24 mouse cellular contexts compared by ENCODE assay signal in genomic region chr11:80895853-80896252, GRCm38 (mm10). TPM values are rescaled to one million over a fixed set of nuclear protein-coding genes. Genes with fewer than 3 reads are reported as not detected.
DNase-seq lines count a peak whose midpoint lies in the region; ATAC-seq and TF ChIP-seq lines count a peak whose summit lies in the region.
"Had no signal": no experiment of that assay in that cellular context is flagged by ENCODE, and none has a peak within 500 bp of the region (broad histone marks: within the 10 kb centered on the region; RNA-seq: fewer than 3 reads in every experiment).

No protein-coding gene starts in this region.

- no peak; the same call in 1 of the 2 replicates for ATAC-seq in forebrain, postnatal 0 days
- no peak for ATAC-seq in forebrain, embryonic 14.5 days
- ATAC-seq: forebrain, embryonic 13.5 days; forebrain, embryonic 16.5 days had no signal

- H3K9ac ChIP-seq in forebrain, postnatal 0 days, result no peak overlapping the region
- H3K9ac ChIP-seq in forebrain, embryonic 14.5 days (ENCODE audit: low read length), result no peak overlapping the region
- H3K9ac ChIP-seq: embryonic facial prominence, embryonic 12.5 days; forebrain, embryonic 13.5 days had no signal

- DNase-seq in cerebellum, adult 9-11 months, result peak; percentile 61
- DNase-seq in cerebellum, postnatal 10 days, result no peak
- DNase-seq in forebrain, postnatal 0 days, result peak; percentile 49
- no peak for DNase-seq in forebrain, embryonic 14.5 days (ENCODE audit: low spot score)
- peak; percentile 29 to 57 for DNase-seq in layer of hippocampus, adult 2 months (ENCODE audit: low spot score in 2 of 2)
- no peak for DNase-seq in layer of hippocampus, adult 9-11 months
- DNase-seq in brain, adult 2 months (ENCODE audit: low read depth, low spot score), result peak; percentile 75
- DNase-seq in kidney, adult 11 months, result no peak
- DNase-seq: adrenal gland, adult 2 months; adrenal gland, postnatal 10 days; adrenal gland, postnatal 25 days; cerebellum, adult 11-12 months; cerebellum, adult 8-10 months had no signal

- H3K27ac ChIP-seq in forebrain, postnatal 0 days (ENCODE audit: low read depth, low read length), result no peak overlapping the region
- no peak overlapping the region for H3K27ac ChIP-seq in forebrain, embryonic 14.5 days (ENCODE audit: low read depth, low read length)
- no peak overlapping the region for H3K27ac ChIP-seq in layer of hippocampus, adult 2 months
- H3K27ac ChIP-seq: embryonic facial prominence, embryonic 10.5 days; embryonic facial prominence, embryonic 12.5 days; forebrain, embryonic 13.5 days had no signal

- no peak overlapping the region for H3K4me2 ChIP-seq in forebrain, postnatal 0 days (ENCODE audit: low read depth)
- no peak overlapping the region for H3K4me2 ChIP-seq in forebrain, embryonic 14.5 days (ENCODE audit: low read length)
- H3K4me2 ChIP-seq: embryonic facial prominence, embryonic 12.5 days; forebrain, embryonic 13.5 days had no signal

- H3K9me3 ChIP-seq in forebrain, postnatal 0 days (ENCODE audit: low read length), result no peaks in the 10 kb centered on the region
- no peaks in the 10 kb centered on the region for H3K9me3 ChIP-seq in forebrain, embryonic 14.5 days (replicated peaks; ENCODE audit: control insufficient read depth, low read length)
- H3K9me3 ChIP-seq: embryonic facial prominence, embryonic 10.5 days; embryonic facial prominence, embryonic 12.5 days; forebrain, embryonic 13.5 days had no signal

- 63% methylated on average over 3 of the region's 3 CpGs for whole genome bisulfite sequencing in forebrain, postnatal 0 days
- 79% methylated on average over 3 of the region's 3 CpGs for WGBS in forebrain, embryonic 14.5 days

- H3K27me3 ChIP-seq in forebrain, postnatal 0 days (ENCODE audit: insufficient read depth, low read length), result no peaks in the 10 kb centered on the region
- no peaks in the 10 kb centered on the region for H3K27me3 ChIP-seq in forebrain, embryonic 14.5 days (replicated peaks; ENCODE audit: control insufficient read depth, insufficient read depth, low read length)

- peaks cover 4% of the 10 kb centered on the region; the same call in 1 of the 2 replicates for H3K4me1 ChIP-seq in forebrain, postnatal 0 days (ENCODE audit: insufficient read depth)
- no peaks in the 10 kb centered on the region for H3K4me1 ChIP-seq in forebrain, embryonic 14.5 days (ENCODE audit: control insufficient read depth, insufficient read depth, low read length)
- H3K4me1 ChIP-seq: embryonic facial prominence, embryonic 10.5 days; embryonic facial prominence, embryonic 12.5 days; forebrain, embryonic 13.5 days had no signal

- no peak overlapping the region for H3K4me3 ChIP-seq in forebrain, postnatal 0 days (ENCODE audit: low read depth, low read length)
- H3K4me3 ChIP-seq in forebrain, embryonic 14.5 days (ENCODE audit: low read depth, low read length), result no peak overlapping the region
- H3K4me3 ChIP-seq in layer of hippocampus, adult 2 months, result no peak overlapping the region
- H3K4me3 ChIP-seq: embryonic facial prominence, embryonic 10.5 days; embryonic facial prominence, embryonic 12.5 days; forebrain, embryonic 13.5 days had no signal

- no peaks in the 10 kb centered on the region for H3K36me3 ChIP-seq in forebrain, postnatal 0 days (ENCODE audit: insufficient read depth)
- no peaks in the 10 kb centered on the region for H3K36me3 ChIP-seq in forebrain, embryonic 14.5 days (ENCODE audit: control insufficient read depth, insufficient read depth, low read length)
- H3K36me3 ChIP-seq: embryonic facial prominence, embryonic 10.5 days; embryonic facial prominence, embryonic 12.5 days had no signal

- no peak for TF ChIP-seq CTCF in forebrain, postnatal 0 days (IDR thresholded peaks at IDR 0.05; ENCODE audit: low read depth)
- no peak for TF ChIP-seq CTCF in layer of hippocampus, adult 2 months (conservative IDR thresholded peaks at IDR 0.05)

RNA-seq across cellular contexts. Expression of gene Spaca3, which starts 37.7 kb away (rescaled TPM):
- not detected in 2 replicates for total RNA-seq in forebrain, postnatal 0 days (2014; rRNA removed)
- polyA plus RNA-seq in forebrain, postnatal 0 days (2015; fragmentation: Nextera tagmentation; extraction: Ambion mirVana), result not detected in 2 replicates
- polyA plus RNA-seq in forebrain, embryonic 14.5 days (2014; fragmentation: Nextera tagmentation; extraction: Ambion mirVana), result not detected in 2 replicates
- total RNA-seq in layer of hippocampus, adult 2 months (2021), result not detected
- total RNA-seq: adrenal gland, adult 2 months; adrenal gland, postnatal 10 days; adrenal gland, postnatal 25 days; adrenal gland, postnatal 4 days; ES-E14; MEL had no signal
- polyA plus RNA-seq: adrenal gland, adult 2 months; C2C12; cortical plate, adult 2 months; embryonic facial prominence, embryonic 10.5 days; embryonic facial prominence, embryonic 12.5 days; embryonic facial prominence, embryonic 14.5 days; forebrain, embryonic 11.5 days; forebrain, embryonic 13.5 days; forebrain, embryonic 16.5 days had no signal

Comparison
In these comparisons a context has a peak if more than half of its experiments do, and no peak if none do; other contexts are left out.
1. DNase-seq: peak in cerebellum, adult 9-11 months (single experiment), forebrain, postnatal 0 days (single experiment), layer of hippocampus, adult 2 months (2 of 2) and brain, adult 2 months (single experiment); none in cerebellum, postnatal 10 days (0 of 2), forebrain, embryonic 14.5 days (single experiment), layer of hippocampus, adult 9-11 months (single experiment) and kidney, adult 11 months (single experiment).